Mouse (Mus musculus): ENCODE data around the gene Scg5.

- TF ChIP-seq CTCF (IDR thresholded peaks at IDR 0.05; ENCODE audit: low read depth, low read length): no peak
- TF ChIP-seq EP300 (IDR thresholded peaks at IDR 0.05; ENCODE audit: insufficient read depth, low read depth, low read length): no peak
- TF ChIP-seq POLR2A (IDR thresholded peaks at IDR 0.05; ENCODE audit: insufficient read depth, low read length): no peak
Observed at GRCm38 (mm10) chr2:113821176-113821734, 7.7 kb downstream of the Scg5 start.
